Mouse (Mus musculus): Measurements from ENCODE around the gene Ccna2.
"Not testable (repeated sequence)": the region's sequence is repeated elsewhere in the genome, so short reads cannot be mapped to it uniquely, and the experiment has no call there.

Ccna2 gene

GRCm38 (mm10) chr3:36571827-36572378 is at the start of gene Ccna2:
Ccna2 (minus strand) TSS chr3:36572150.
- DNase-seq = peak; percentile 97 to 99

DNA sequence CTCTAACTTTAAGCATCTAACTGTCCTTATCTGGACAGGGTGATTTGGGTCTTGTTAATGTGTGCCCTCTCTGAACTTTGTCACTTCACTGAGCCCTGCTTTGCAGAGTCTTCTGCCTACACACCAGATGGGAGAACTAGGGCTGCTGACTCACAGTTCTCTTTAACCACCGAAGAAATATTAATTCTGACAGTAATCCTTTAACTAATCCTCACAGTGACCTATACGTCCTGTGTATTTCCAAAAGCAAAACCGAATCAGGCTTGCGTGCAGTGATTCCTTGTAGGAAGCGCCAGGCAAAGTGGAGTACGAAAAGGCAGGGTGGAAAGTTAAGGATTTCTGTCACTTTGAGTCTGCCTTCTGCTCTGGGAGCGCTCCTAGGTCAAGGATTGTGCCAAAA is 46.2 kb upstream of the Ccna2 start:
- DNase-seq = no peak

DNA sequence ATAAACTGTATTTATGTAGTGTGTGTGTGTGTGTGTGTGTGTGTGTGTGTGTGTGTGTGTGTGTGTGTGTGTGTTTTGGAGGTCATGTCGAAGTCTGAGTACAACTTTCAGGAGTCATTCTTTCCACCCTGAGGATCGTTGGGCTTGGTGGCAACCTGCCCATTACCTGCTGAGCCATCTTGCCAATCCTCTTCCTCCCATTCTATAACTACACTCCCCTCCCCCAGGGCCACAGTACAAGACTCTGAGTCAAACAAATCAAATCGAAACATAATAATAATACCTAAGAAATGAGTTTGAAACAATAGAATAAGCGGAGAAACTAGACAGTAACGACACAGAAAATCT is 41.9 kb upstream of the Ccna2 start:
- DNase-seq = peak; percentile 43 to 61

DNA sequence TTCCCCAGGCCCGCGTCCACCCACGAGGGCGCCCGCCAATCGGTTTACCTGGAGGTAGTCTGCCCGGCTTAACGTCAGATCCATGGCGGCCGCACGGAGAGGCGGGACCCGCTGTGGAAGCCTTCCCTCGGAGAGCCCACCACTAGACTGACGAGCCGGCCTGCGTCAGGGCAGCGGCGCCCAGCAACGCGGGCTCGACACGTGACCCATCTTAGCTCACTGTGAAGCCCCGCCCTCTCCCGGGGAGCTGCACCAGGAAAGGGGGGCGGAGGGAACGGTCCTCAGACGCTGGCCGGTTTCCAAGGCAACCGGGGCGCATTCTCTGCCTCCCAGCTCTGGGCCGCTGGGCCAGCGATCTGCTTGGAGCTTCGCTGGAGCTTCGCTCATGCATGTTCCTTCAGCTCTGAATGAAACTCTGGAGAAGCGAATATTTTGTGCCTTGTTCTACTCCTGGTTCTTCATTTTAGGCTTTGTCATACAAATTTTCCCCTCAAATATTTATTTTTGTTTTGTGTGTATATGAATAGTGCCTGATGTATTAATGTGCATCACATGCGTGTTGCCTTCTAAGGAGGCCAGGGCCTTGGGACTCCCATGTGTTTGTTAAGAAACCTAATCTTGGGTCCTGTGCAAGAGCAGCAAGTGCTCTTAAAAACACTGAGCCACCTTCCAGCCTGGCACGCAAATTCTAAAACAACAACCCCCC is 41.4 kb upstream of the Ccna2 start, which contains the start of gene Bbs7:
TSS of gene Bbs7 (minus strand) at position 276 of the 706 bp plus-strand sequence.
- peak; percentile 90 to 97 for DNase-seq

DNA sequence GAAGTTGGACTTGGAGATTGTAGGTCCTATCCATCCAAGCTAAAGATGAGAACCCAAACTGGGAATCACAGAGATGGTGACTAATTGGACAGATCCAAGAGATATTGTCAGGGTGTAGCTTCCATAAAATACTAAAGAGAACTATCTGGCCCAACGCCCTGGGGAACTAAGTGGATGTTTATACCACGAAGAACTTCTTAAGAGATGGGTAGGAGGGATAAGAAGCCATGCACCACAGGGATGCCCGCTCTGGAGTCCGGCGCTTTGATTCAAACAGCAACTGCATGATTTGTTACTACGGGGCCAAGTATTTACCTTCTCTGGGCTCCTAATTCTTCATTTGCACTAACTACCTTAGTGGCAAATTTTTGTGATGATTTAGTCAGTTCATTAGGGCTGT is 40.7 kb upstream of the Ccna2 start:
- DNase-seq = peak in 1 of 2 experiments; percentile 25

- no peak for DNase-seq
Observed at GRCm38 (mm10) chr3:36605894-36606783, 34.2 kb upstream of the Ccna2 start.

DNA sequence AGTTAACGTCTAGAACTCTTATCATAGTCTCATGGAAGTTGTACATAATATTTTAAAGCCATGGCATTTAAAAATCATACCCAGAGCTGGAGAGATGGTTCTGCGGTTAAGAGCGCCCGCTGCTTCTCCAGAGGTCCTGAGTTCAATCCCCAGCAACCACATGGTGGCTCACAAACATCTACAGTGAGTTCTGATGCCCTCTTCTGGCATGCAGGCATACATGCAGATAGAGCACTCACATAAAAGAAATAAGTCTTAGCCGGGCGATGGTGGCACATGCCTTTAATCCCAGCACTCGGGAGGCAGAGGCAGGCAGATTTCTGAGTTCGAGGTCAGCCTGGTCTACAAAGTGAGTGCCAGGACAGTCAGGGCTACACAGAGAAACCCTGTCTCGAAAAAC is 27.8 kb upstream of the Ccna2 start:
- DNase-seq = not testable (repeated sequence)

GRCm38 (mm10) chr3:36598811-36599210 is 26.9 kb upstream of the Ccna2 start:
- no peak for DNase-seq

DNA sequence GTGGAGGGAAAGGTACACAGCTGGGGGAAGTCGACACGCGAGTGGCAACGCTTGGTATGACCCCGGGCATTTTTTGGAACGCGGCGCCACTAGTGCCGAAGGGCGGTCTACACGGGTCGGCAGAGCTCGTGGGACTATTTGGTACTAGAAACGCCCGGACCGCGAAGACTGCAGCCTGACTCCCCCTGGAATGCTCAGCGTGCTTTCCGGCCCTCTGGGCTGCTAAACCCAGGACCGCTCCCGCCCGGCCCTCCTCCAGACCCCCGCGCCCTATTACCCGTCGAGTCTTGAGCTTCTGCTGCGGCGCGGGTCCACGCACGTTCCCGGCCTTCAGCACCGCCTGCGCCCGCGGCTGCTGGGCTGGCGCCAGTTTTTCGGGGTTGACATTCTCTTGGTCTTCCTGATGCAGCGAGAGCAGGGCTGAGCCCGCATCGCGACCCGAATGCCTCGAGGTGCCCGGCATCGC is 556 bp downstream of the Ccna2 start:
- DNase-seq = no peak

- DNase-seq = no peak
Observed at GRCm38 (mm10) chr3:36569836-36570235, 2.1 kb downstream of the Ccna2 start.

GRCm38 (mm10) chr3:36563666-36564065 is 8.3 kb downstream of the Ccna2 start:
- no peak for DNase-seq

- no peak for DNase-seq
Observed at GRCm38 (mm10) chr3:36559606-36560005, 12.3 kb downstream of the Ccna2 start.

GRCm38 (mm10) chr3:36557601-36558000 is 14.3 kb downstream of the Ccna2 start:
- no peak for DNase-seq

DNA sequence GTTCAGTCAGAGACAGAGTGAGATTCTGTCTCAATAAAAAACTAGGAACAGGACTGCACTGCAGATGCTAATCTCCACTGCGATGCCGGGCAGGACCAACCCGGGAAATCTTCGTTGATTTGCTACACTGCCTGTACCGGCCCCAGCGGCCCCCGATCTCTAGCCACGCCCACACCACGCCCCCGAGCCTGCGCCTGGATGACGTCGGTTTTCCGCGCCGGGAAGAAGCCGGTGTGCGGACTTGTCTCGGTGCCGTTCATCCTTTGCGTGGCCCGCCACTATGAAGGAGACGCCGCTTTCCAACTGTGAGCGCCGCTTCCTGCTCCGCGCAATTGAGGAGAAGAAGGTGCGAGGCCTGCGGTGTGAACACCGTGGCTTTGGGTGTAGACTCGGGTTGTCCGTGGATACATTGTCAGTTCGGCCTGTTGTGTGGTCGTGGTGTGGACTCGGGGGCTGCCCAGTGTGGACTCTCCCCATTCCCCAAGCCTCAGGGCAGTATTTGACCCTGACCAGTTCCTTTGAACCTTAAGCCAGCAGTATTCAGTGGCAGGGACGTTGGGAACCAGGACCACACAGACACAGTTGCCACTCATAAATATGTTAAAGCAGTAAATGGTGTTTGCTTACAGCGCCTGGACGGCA is 19.4 kb downstream of the Ccna2 start, which contains the start of gene Exosc9:
TSS of gene Exosc9 (plus strand) at position 201 of the 642 bp plus-strand sequence.
- peak; percentile 97 to 98 for DNase-seq

DNA sequence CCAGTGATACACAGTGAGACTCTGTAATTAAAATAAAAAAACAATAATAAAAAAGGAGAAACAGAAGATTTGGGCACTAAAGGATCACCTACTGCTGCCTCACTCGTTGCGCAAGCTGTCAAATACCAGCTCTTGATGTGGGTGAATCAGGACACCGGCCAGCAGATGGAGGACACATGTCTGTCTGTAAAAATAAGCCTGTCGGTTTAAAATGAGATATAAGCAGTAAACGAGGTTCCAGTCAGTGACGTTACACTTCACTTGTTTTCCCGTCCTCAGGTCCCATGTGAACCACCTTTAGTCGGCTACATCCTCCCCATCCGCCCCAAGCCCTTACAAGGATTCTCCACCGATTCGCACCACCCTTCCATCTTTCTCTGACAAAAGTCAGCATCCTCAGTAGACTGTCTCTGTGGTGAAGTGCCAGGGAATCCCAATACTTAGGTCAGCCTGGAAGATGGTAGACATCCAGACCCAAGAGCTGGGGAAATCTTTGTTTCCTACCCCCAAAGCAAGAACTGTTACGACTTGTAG is 20.0 kb downstream of the Ccna2 start:
- peak in 1 of 2 experiments; percentile 41 for DNase-seq

DNA sequence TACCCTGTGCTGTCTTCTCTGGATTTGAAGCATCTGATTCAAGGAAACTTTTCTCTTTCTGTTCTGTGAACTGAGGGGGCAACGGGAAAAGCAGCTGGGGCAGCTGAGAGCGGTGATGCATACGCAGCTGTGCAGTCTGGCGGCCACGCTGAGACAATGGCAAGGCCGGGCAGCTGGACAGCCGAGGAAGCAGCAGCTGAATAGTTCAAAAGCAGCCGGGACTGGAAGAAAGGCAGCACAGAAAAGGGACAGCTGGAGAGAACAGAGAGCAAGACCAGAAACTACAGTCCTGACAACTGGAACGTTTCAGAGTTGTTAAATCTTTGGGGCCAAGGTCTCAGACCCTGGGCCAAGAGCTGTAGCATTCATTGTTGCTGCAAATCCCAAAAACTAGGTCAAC is 20.6 kb downstream of the Ccna2 start:
- peak; percentile 39 to 40 for DNase-seq

DNA sequence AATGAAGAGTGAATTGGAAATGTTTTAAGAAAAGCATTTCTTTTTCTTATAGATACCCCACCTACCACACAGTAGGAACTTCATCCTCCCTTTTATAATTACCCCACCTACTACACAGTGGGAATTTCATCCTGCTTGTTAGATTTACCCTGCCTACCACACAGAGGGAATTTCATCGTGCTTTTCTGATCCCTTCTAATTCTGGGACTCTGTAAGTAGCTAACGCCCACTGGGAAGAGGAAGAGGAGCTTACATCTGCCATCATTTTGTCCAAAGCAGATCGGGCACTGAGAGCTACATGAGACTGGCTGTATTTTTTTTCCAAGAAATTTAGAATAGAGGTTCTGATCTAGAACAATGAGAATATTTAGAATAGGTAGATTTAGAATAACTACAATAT is 27.0 kb downstream of the Ccna2 start:
- no peak for DNase-seq

DNA sequence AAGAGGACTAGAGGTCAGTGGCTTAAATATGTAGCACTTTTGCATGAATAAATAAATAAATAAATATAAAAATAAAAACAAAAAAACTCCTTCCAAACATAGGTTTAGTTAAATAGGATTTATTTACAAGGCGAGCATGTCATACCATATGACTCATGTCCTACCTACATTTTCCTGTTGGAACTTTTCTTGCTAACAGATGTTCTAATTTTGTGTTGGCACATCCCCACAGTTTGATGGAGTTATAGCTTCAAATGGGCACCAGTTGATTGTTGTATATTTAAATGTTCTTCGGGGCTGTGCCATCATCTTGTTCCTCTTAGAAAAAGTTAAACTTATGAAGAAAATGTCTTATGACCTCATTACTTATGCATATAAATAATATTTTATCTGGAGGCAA is 30.6 kb downstream of the Ccna2 start:
- no peak for DNase-seq

- DNase-seq = no peak
Observed at GRCm38 (mm10) chr3:36540756-36541155, 31.2 kb downstream of the Ccna2 start.

GRCm38 (mm10) chr3:36537701-36538470 is 34.1 kb downstream of the Ccna2 start:
- no peak for DNase-seq

GRCm38 (mm10) chr3:36536041-36536440 is 35.9 kb downstream of the Ccna2 start:
- DNase-seq = no peak

GRCm38 (mm10) chr3:36533201-36533672 is 38.7 kb downstream of the Ccna2 start:
- DNase-seq = no peak
